Mouse (Mus musculus): ENCODE results near the gene Spata18.

GRCm38 (mm10) chr5:73604542-73604941 is 46.6 kb upstream of the Spata18 start:
- no peak for TF ChIP-seq GATA1 (IDR thresholded peaks at IDR 0.05; ENCODE audit: borderline replicate concordance, low read length)
- TF ChIP-seq FLI1 (IDR thresholded peaks at IDR 0.05; ENCODE audit: low read length): no peak
